Mouse (Mus musculus): Measurements from ENCODE around the gene Rnf121. TPM values are rescaled to one million over a fixed set of nuclear protein-coding genes. Genes with fewer than 3 reads are reported as not detected.

Rnf121 gene
- polyA plus RNA-seq (2012; ENCODE audit: low replicate concordance) = 0.57 and 3.2 TPM in 2 replicates

GRCm38 (mm10) chr7:102065046-102065891, at the start of gene Rnf121, which contains the start of the genes Xndc1 and Xntrpc:
Rnf121 (minus strand) TSS chr7:102065469.
Xndc1 (plus strand) TSS chr7:102065511.
Xntrpc (plus strand) TSS chr7:102065713.

GRCm38 (mm10) chr7:102109171-102109570, 43.9 kb upstream of the Rnf121 start, which contains the start of gene Art5:
Art5 (minus strand) TSS chr7:102109489.

DNA sequence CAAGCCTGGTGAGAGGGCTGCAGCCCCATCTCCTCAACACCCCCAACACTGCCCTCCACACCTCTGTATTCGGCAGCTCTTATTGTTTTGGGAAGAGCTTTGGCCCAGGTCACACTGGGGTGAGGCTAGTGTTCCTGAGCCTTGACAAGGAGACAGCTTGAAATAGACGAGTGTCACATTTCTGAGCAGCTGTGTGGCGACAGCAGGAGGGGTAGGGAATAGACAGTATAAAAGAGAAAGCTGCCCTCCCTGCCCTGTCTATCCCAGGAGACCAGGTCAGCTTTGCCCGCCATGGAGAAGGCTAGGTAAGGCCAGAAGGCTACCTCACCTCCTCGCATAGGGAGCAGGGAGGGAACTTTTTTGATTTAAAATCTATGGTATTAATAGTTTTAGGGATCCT, 36.2 kb upstream of the Rnf121 start, which contains the start of gene Art1:
TSS of gene Art1 (plus strand) at position 257 of the 400 bp plus-strand sequence.

DNA sequence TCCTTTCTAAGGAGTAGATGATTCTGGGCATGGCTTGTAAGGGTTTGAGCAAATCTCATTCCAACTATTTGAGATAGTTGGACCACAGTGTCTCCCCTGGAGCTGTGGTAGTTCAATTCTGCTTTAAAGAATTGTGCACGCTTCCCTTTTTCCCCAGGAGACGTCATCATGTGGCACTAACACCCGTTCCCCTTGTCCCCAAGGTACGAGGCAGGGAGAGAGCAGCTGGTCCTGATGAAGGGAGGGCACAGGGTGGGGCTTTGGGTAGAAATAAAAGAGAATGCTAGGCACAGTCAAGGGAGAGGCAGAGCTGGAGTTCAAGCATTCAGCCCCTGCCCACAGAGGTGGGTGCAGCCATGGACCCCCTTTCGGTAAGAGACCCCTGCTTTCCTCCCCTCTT, 17.5 kb upstream of the Rnf121 start, which contains the start of gene Trpc2:
TSS of gene Trpc2 (plus strand) at position 301 of the 400 bp plus-strand sequence.

DNA sequence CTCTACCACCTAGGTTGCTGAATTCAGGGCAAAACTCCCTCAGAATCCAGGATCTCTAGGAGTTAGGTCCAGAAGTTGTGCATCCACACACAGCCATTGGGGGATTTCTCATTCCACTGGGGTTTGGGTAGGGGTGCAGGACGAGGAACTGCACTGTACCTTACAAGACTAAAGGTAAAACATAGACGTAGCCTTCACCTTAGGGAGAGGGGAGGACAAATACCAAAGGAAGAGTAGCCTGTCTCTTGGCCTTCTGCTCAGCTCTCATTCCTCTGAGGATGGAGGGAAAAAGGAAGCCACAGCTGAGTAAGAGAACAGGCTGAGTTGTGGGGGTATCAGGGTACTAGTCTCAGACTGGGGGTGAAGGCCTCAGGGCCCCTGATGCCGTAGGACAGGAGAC, 46.7 kb downstream of the Rnf121 start, which contains the start of gene Il18bp:
TSS of gene Il18bp (minus strand) at position 101 of the 400 bp plus-strand sequence.

Other genes with a start within 250 kb of the Rnf121 start
- 0.10 and 0.22 TPM in 2 replicates for gene Phox2a, start 247.2 kb downstream of the Rnf121 start, polyA plus RNA-seq (2012; ENCODE audit: low replicate concordance)
- 126 and 174 TPM in 2 replicates for gene Inppl1, start 227.2 kb downstream of the Rnf121 start, polyA plus RNA-seq (2012; ENCODE audit: low replicate concordance)
- gene Folr2, start 208.3 kb downstream of the Rnf121 start, polyA plus RNA-seq (2012; ENCODE audit: low replicate concordance) = not detected in 2 replicates
- gene Anapc15, start 201.8 kb downstream of the Rnf121 start, polyA plus RNA-seq (2012; ENCODE audit: low replicate concordance) = 42.3 and 54.1 TPM in 2 replicates
- 15.0 and 17.2 TPM in 2 replicates for gene Folr1, start 194.7 kb downstream of the Rnf121 start, polyA plus RNA-seq (2012; ENCODE audit: low replicate concordance)
- 131 and 178 TPM in 2 replicates for gene Lamtor1, start 159.6 kb downstream of the Rnf121 start, polyA plus RNA-seq (2012; ENCODE audit: low replicate concordance)
- gene Tomt, start 159.1 kb downstream of the Rnf121 start, polyA plus RNA-seq (2012; ENCODE audit: low replicate concordance) = not detected in 2 replicates
- not detected in 2 replicates for gene Lrrc51, start 131.6 kb downstream of the Rnf121 start, polyA plus RNA-seq (2012; ENCODE audit: low replicate concordance)
- gene Numa1, start 131.4 kb downstream of the Rnf121 start, polyA plus RNA-seq (2012; ENCODE audit: low replicate concordance) = 74.4 and 142 TPM in 2 replicates
- gene Il18bp, start 46.8 kb downstream of the Rnf121 start, polyA plus RNA-seq (2012; ENCODE audit: low replicate concordance) = 5.3 and 23.4 TPM in 2 replicates
- 13.5 and 17.2 TPM in 2 replicates for gene Xndc1, start within 50 bp of the Rnf121 start, polyA plus RNA-seq (2012; ENCODE audit: low replicate concordance)
- 0.64 TPM in 1 of 2 replicates, not detected in the other for gene Xntrpc, start 244 bp upstream of the Rnf121 start, polyA plus RNA-seq (2012; ENCODE audit: low replicate concordance)
- gene Trpc2, start 17.6 kb upstream of the Rnf121 start, polyA plus RNA-seq (2012; ENCODE audit: low replicate concordance) = 0.15 and 4.1 TPM in 2 replicates
- not detected in 2 replicates for gene Art1, start 36.3 kb upstream of the Rnf121 start, polyA plus RNA-seq (2012; ENCODE audit: low replicate concordance)
- not detected in 2 replicates for gene Art5, start 44.0 kb upstream of the Rnf121 start, polyA plus RNA-seq (2012; ENCODE audit: low replicate concordance)
- not detected in 2 replicates for gene Chrna10, start 51.4 kb upstream of the Rnf121 start, polyA plus RNA-seq (2012; ENCODE audit: low replicate concordance)
- gene Nup98, start 144.7 kb upstream of the Rnf121 start, polyA plus RNA-seq (2012; ENCODE audit: low replicate concordance) = 2.6 and 5.6 TPM in 2 replicates
- 11.2 and 17.2 TPM in 2 replicates for gene Pgap2, start 144.7 kb upstream of the Rnf121 start, polyA plus RNA-seq (2012; ENCODE audit: low replicate concordance)
- 60.1 and 267 TPM in 2 replicates for gene Rhog, start 190.6 kb upstream of the Rnf121 start, polyA plus RNA-seq (2012; ENCODE audit: low replicate concordance)
- gene Stim1, start 202.3 kb upstream of the Rnf121 start, polyA plus RNA-seq (2012; ENCODE audit: low replicate concordance) = 40.4 and 40.7 TPM in 2 replicates

All from leukemia stem cell, adult 10-12 weeks (primary cell).